Mouse (Mus musculus) ovary, adult 18-20 months (tissue): ENCODE data around the gene Aldh16a1.

ENCODE experiments used
- DNase-seq: peaks from one replicate; pipeline ENCODE4 v3.0.0; 2022; ENCODE audit warnings: low spot score, mixed read lengths

The Aldh16a1 gene

DNA sequence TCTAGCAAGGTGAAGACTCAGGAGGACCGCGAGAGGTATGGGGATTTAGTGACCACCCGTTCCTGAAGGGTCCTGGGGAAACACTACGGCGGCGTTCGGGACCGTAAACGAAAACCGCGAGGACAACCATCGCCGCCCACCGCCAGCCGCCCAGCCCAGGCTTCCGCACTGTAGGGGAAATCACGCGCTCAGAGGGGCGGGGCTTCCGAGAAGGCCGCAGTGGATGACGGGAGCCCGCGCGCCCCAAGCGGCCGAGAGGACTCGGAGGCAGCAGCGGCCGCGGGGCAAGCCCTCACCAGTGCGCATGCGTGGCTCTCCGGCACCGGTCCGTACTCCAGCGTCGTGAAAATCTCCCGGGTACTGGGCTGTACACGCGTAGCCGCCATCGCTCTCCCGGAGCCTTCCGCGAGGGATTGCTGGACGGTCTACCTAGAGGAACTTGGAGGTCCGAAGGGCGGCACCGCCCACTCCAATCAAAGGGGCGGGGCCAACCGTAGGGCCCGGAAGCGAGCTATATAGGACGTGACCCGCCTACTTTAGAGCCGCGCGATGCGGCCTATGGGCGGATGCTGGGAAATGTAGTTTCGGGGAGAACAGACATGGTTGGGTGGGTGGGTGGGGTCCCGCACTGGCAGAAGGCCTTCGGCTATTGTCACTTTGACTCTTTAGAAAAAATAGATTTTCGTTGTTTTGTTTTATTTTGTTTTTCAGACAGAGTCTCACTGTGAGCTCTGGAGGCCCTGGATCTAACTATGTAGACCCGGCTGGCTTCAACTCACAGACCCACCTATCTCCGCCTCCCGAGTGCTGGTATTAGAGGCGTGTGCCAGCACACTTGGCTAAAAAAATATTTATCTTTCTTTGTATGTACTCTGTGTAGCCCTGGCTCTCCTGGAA lies at the start of gene Aldh16a1, which contains the start of gene Pih1d1:
Gene Aldh16a1, minus strand, starts transcription at position 489 of the 897 bp plus-strand sequence.
Gene Pih1d1, plus strand, starts transcription at position 208 of the 897 bp plus-strand sequence.
- peak; percentile 92 for DNase-seq

DNA sequence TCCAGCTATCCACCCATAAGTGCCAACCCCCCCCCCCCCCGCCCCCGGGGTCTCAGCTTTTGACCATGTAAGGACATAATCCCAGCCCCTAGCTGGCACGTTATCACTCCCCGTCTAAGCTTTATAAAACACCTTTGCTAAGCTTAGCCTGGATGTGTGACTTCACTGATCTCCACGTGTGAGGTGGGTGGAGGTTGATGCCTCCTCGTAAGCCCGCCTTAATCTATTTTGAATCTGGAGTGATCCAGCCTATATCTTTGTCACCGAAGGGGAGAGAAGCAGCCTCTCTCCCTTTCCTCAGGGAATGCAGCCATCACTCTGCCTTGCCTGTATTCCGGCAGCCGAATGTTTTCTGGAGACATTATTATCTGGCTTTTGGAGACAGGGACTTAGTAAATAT lies 48.3 kb upstream of the Aldh16a1 start:
- no peak for DNase-seq

DNA sequence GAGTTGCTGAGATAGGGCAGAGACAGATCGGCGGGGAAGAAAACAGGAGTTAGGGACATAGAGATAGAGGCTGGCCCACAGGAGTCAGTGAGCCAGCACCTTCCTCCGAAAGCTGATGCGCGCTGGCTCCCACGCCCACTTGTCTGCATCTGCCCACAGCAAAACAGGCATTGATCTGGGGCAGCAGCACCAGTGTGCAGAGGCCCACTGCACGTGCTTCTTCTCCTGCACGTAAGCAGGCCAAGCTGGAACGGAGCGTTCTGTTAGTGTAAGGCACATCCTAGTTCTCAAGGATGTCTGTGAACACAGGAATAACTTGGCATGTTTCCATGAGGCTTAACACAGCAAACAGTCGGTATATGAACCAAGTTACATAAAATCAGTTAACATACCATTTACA lies 44.6 kb upstream of the Aldh16a1 start:
- DNase-seq = no peak

DNA sequence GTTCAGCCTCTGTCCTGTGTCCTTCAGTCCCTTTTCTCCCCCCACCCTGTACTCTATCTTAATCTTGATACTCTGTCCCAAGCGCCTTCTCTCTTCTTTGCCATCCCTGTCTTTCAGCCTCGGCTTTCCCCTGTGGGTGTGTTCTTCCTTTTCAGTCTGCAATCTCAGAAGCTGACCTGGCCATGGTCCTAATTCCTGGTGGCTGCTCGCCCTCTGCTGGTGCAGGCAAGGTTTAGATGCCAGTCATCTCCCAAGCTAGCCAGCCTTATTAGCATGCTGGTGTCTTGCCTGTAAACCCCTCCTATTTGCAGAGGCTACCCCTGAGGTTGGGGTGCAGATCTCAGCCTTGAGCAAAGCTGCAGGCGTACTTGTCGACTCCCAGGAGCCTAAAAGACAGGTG lies 44.1 kb upstream of the Aldh16a1 start:
- peak; percentile 56 for DNase-seq

DNA sequence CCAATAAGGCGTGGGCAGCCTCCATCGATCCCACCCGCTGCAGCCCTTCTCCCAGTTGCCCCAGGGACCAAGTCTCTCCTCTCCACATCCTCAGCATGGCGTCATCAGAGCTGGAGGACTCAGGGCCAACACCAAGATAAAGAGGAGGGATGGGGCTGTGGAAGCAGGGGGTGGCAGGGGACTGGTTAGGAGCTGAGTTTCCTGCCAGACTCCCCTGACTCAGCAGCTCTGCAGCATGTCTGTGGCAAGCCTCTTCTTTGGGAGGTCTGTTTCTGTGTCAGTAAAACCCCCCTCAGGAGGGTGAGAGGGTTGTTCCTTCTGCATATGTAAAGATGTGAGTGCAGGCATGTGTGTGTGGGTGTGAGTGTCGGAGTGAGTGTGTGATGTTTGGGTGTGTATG lies 42.6 kb upstream of the Aldh16a1 start:
- DNase-seq = no peak

DNA sequence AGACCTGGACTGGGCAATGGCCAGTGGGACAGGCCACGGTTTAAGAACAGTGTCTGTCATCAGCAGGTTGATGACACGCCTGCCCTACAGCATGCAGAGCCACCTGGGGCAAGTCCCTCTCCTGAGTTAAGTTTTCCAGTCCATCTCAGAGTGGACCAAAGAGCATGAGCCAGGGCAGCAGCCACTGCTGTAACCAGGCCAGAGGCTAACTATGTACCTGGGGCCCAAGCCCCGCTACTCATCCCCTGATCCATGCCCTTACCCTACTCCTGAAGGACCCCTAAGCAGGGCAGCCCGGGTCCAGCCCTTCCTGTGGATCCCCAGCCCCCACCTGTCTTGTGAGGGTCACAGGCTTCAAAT lies 41.8 kb upstream of the Aldh16a1 start:
- no peak for DNase-seq

DNA sequence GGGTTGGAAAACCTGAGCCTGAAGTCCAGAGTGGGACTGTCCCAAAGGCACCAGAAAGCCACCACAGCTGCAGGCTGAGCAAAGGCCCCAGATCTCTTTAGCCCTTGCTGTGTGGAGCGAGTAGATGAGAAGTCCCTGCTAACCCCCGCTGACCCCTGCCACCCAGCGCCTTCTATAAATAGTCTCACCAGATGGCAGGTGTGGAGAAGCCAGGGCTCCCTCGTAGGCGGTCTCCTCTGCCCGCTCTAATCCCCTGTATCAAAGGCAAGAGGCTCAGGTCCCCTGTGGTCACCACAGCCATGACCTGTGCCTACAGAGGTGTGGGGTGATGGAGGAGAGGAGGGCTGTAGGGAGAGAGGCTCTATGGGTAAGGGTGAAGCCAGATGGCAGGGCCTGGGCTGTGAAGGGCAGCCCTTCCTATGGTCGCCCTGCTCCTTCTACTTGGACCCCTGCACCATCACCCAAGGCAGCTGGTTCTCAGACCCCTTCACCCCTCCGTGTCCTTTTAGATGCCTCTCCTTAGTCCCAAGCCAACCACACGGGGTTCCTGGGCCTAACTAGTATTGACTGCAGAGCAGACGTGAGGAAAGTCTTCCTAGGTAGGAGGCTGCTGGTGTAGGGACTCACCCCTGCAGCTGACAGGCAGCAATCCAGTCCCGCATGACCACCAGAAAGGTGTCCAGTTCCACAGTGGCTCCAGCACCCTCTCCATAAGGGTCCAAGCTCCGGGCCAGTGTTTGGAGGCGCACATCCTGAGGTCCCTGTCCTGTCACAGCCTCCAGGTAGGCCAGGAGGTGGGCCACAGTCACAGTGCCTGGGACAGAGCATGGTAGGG lies 41.2 kb upstream of the Aldh16a1 start:
- DNase-seq = no peak

DNA sequence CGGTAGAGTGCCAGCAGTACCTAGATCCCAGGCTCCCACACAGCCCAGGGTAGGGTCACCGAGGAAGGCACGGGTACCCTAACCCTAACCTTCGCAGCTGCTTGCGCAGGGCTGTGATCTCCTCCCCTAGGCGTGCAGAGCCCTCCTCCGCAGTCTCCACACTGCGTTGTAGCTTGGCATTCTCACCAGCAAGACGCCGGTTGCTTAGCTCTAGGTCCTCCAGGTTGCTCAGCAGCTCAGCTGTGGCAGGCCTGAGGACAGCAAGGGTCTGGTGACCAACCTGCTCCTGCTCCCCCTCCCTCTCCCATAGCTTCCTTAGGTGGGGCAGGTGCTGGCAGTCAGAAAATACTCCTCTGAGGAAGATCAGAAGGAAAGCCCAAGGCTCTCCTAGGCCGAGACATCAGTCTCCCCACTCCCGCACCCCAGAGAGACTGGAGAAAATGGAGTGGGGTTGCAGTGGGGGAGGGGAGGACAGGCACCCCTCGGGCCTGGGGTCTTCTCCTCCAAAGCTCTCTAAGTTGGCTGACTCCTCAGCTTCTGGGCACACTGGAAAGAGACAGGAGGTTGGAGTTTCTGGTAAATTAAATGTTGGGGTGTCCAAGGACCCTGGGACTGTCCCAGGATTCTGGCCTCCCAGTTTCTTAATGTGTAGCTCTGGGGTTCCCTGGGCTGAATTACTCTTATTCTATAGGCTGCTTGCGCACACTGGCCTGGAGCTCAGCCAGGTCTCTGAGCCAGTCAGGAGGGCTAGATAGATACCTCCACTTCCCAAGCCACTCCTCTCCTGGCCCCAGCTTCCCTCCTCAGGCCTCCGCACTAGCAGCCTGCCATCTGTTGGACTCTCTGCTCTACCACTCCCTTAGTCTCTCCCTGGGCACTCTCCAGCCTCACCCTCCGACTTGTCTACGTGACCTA lies 39.7 kb upstream of the Aldh16a1 start:
- DNase-seq = no peak

DNA sequence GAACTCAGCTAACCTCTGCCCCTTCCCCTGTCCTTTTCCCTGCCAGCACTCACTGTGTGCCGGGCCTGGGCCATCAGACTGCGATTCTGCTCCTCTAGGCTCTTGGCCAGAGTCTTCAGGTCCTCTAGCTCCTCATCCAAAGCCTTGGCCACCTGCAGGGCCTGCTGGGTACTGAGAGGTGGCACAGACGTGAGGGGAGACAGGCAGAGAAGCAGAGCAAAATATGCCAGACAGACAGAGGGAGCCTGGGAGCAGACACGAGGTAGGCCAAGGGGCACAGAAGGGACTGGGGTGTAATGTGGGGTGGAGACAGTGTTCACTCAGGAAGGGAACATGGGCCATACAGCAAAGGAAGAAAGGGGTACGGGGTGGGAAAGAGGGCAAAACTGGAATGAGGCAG lies 39.0 kb upstream of the Aldh16a1 start:
- no peak for DNase-seq

DNA sequence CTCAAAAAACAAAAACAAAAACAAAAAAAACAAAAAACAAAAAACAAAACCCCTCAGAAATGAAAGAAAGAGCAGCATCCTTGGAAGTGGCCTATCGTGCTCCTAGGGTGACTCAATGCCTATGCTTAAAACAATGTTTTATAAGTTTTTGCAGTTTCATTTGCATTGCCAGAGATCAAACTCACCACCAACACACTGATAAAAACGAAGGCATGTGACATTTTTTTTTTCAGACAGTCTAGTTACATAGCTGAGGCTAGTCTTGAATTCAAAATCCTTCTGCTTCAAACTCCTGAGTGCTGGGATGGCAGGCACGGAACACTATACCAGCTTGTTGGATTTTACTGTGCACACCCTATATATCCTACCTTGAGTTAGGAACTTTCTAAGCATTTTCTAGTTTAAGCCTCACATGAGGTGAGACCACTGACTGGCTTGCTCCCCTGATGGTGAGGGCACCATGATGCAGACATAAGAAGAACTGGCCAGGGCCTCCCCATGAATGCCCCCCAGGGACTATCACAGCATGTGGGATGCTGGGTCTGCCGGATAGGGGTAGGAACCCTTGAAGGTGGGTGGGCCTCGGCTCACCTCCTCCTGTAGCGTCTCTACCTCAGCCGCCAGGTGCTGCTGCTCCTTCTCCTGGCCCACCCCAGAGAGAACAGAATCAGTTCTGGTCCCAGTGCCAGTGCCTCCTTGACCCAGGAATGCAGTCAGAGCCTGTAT lies 38.4 kb upstream of the Aldh16a1 start:
- DNase-seq = no peak

DNA sequence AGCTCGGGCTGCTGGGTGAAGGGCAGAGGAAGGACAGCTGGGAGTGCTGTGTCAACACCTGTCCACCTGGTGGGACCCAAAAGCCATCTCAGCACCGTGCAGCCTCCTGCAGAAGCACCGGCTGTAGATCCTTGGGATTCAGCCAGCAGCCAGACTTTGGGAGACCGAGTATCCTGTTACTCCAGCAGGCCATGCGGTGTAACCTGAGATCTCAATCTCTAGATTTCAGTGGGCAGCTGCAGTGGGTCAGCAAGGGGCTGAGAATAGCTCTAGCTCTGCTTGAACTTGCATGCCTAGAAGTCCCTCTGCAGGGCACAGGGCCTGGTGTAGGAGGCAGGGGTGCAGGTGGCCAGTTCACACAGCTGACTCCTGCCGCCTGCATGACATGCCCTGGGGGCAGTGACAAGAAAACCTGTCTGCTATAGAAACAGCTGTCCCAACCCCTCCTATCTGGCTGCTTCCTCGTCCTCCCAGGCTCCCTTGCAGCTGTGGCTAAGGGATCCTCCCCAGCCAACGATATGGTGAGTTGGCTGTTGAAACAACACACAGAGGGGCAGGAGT lies 37.5 kb upstream of the Aldh16a1 start:
- DNase-seq = no peak

DNA sequence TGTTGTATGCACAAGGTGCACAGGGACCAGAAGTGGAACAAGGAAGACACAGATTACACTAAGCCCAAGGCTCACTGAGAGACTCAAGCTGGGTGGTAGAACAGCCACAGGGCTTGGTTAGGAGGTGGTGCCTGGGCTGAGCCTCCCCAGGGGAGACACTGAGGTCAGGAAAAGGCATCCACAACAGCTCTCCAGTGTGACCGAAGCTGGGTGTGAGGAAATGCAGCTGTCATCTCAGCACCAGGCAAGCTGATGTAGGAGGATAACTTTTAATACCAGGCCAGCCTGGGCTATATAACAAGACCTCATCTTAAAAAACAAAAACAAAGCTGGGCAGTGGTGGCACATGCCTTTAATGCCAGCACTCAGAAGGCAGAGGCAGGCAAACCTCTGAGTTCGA lies 36.8 kb upstream of the Aldh16a1 start:
- no peak for DNase-seq

DNA sequence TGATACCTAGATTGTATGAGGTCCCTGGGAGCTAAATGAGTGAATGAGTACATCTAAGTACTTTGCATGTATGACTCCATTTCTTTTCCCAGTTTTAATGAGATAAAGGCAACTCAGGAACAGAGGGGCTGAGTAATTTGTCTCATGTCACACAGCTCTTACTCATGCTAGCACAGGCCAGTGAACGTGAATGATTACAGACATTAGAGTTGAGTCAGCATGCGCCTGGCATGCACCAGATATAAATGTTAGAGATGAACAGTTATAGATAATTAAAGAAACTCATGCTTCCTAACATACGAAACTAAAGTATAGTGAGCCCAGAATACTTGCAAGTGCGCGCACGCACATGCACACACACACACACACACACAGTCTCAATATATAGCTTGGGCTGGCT lies 35.8 kb upstream of the Aldh16a1 start:
- DNase-seq = no peak

DNA sequence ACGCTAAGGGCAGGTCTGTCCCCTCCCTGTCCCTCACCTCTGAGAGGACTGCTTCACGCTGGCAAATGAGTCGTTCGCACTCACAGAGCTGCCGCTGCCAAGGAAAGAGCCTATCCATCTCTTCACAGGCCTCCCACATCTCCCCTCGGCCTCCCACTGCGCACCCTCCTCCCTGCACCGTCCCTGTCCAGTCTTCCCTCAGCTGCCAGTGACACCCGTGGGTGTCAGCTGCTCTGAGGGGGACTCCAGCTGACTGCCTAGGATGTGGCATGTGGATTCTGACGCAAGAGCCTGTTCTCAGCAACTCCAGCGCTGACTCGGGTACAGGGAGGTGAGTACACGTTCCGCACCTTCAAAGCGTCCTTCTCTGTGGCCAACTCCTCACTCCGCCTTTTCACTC lies 35.2 kb upstream of the Aldh16a1 start:
- no peak for DNase-seq

DNA sequence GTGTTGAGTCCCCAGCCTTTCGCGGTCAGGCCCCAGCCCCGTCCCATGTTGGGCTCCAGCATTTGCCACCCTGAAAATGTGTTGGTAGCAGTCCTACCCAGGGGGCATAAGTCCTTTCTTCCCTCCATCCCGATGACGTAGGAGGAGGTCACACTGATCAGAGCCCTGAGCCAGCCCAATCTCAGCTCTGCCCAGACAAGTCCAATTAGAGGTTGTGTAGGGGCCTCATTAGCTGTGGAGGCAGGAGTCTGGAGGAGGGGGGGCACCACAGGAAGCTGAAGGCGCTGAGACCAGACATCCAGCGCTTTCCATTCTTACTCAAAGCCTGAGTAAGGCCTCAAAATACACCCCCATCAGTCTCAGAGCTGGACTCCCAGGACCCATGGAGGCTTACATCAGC lies 31.5 kb upstream of the Aldh16a1 start:
- no peak for DNase-seq

DNA sequence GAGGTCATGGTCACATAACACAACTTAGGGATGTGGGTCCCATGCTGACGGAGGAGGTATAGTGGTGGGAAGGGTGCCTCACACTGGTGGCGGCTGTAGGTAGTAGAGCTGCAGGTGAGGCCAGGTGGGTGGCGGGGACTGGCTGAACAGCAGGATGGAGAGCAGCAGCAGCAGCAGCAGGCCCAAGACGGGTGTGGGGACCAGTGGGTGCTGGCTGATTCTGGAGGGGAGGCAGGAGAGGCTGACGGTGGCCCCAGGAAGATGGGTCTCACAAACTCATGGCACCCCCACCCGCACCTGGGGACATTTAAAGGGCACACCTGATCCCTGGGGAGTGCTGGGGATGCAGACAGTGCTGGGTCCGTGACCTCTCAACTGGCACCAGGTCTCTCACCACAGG lies 29.3 kb upstream of the Aldh16a1 start:
- no peak for DNase-seq

DNA sequence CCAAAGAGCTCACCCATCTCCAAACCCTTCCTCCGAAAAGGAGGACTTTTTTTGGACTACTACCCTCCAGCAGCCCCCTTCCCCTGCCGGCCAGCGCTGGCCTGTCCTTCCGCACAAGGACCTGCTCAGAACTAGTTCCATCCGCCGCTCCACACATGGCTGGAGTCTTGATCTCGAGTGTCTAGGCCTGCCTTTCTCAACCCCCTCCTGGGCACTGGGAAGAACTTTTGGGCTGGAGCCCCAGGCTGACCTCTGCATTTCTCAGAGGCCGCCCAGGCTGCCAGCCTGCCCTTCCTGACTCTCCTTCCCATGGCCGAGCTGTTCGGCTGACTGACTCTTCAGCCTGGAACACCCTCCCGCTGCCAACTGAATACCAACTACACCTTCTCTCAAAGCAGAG lies 28.2 kb upstream of the Aldh16a1 start:
- no peak for DNase-seq

DNA sequence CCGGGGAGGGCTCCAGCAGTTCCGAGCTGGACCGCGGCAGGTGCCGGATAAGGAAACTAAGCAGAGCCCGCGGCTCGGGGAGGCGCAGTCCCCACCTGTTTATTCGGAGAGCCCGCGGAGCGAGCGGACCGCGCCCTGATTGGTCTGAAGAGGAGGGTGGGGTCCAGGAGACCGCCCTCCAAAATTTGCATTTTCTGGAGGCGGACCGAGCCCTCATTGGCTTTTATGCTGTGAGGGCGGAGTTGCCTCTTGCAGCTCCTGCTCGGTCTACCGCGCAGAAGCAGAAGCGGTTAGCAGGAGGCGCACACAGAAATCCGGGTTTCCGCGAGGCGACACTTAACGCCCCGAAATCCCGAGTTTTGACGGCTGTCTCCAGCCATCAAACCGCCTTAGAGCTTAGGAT lies 27.8 kb upstream of the Aldh16a1 start:
- peak; percentile 82 for DNase-seq

DNA sequence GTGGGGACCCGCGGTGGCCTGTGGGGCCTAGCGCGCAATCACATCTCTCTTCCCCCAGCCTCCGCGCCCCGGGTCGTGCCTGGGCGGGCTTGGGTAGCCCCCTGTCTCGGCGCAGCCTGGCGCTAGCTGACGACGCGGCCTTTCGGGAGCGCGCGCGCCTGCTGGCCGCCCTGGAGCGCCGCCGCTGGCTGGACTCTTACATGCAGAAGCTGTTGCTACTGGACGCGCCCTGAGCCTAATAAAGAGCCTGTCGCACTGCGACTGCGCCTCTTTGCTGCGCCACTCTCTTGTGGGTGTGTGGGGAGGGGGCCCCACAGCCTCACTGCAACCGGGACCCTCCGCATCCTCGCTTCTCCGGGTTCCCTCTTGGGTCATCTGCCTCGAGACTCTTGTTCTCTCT lies 27.2 kb upstream of the Aldh16a1 start:
- DNase-seq = no peak

DNA sequence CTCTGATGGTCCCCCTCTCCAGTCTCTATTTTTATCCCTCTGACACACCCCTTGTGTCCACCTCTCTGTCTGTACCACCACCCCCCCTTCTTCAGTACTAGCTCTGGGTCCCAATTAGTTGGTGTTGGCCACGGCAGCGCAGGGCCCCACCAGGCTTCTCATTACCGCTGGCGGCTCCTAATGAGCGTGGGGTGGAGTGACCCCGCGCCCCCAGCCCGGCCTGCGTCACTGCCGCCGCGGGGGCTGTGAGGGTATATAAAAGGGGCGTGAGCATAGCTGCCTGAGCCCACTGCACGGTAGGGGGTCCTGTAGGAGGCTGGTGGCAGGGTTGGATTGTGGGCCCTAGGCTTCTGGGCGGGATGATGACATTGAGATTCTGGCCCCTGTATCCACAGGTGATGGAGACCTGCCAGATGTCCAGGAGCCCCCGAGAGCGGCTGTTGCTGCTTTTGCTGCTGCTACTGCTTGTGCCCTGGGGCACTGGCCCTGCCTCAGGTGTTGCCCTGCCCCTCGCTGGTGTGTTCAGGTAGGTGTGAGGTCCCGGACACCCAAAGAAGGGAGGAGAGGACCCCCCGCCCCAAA lies 26.6 kb upstream of the Aldh16a1 start, which contains the start of gene Pth2:
Gene Pth2, plus strand, starts transcription at position 100 of the 582 bp plus-strand sequence.
- DNase-seq = no peak

DNA sequence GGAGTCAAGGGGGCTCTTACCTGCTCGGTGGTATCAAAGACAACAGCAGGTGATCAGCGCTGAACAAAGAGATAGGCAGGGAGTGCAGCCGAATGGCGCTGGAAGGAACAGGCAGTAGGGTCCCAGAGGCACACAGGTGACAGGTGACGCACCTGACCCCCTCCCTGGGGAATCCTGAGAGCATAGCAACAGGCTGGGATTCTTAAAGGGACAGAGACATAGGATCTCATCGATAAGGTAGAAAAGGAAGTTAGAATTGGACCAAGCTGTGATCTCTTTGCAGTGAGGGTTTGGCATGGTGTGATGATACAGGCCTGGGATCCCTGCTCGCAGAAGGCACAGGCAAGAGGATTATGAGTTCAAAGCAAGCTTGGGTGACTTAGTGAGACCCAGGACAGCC lies 25.1 kb upstream of the Aldh16a1 start, which contains the start of gene Gfy:
Gene Gfy, minus strand, starts transcription at position 101 of the 400 bp plus-strand sequence.
- DNase-seq = no peak
